Mouse (Mus musculus) stomach, postnatal 0 days (tissue): ENCODE measurements around the gene Kif1b.
A peak's percentile ranks its signal among the peaks of the same experiment; 100 is the strongest.

Experiments
- CTCF ChIP-seq: IDR thresholded peaks from 2 replicates; pipeline ENCODE4 v1.5.1; 2016; ENCODE audit warnings: antibody characterized with exemption, low read depth, mild to moderate bottlenecking, moderate library complexity
- EP300 ChIP-seq: optimal IDR thresholded peaks from 2 replicates; pipeline ENCODE3; 2016; ENCODE audit warnings: antibody characterized with exemption

GRCm38 (mm10) chr4:149348963-149349362 is 41.5 kb upstream of the Kif1b start:
- TF ChIP-seq EP300, result no peak
- peak; percentile 57 for TF ChIP-seq CTCF
